Mouse (Mus musculus) bone marrow, adult 2 months (tissue): ENCODE results near the gene Kdf1.

ENCODE experiments used
- CTCF ChIP-seq: fragments of 200-500 bp; IDR thresholded peaks from 2 replicates; pipeline ENCODE4 v1.5.1; 2011; ENCODE audit warnings: low read length, control low read depth; ENCODE audit not compliant: control insufficient read depth, insufficient read depth
- POLR2A ChIP-seq: fragments of 200-500 bp; IDR thresholded peaks from 2 replicates; pipeline ENCODE4 v1.6.1; 2011; ENCODE audit warnings: low read depth, mild to moderate bottlenecking, control low read depth, low read length, borderline replicate concordance; ENCODE audit not compliant: control insufficient read depth

DNA sequence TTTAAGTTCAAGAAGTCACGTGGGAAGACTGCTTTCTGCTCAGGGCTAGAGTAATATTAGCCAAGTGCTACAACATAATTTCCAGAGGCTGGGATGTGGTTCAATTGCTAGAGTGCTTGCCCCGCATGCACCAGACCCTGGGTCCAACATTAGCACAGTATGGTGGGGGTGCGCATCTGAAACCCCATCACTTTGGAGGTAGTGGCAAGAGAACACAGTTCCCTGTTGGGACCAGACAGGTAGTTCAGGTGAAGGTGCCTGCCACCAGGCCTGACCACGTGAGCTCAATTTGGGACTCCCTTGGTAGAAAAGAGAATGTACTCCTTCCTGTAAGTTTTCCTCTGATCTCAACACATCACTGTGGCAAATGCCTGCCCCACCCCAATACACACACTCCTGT, 23.9 kb upstream of the Kdf1 start:
- TF ChIP-seq POLR2A (no peak), CTCF (no peak)
